Mouse (Mus musculus) regulatory T cell (primary cell): Measurements from ENCODE around the gene Rara.
"Not testable (repeated sequence)": the region's sequence is repeated elsewhere in the genome, so short reads cannot be mapped to it uniquely, and the experiment has no call there.

Experiments
- in situ Hi-C: fragments of 300-600 bp; cut with MboI, MseI; formaldehyde crosslinking; loops from one replicate; pipeline ENCODE4 v1.15.1; 2025; ENCODE audit warnings: high pct_unique_total_duplicates

Rara gene

DNA sequence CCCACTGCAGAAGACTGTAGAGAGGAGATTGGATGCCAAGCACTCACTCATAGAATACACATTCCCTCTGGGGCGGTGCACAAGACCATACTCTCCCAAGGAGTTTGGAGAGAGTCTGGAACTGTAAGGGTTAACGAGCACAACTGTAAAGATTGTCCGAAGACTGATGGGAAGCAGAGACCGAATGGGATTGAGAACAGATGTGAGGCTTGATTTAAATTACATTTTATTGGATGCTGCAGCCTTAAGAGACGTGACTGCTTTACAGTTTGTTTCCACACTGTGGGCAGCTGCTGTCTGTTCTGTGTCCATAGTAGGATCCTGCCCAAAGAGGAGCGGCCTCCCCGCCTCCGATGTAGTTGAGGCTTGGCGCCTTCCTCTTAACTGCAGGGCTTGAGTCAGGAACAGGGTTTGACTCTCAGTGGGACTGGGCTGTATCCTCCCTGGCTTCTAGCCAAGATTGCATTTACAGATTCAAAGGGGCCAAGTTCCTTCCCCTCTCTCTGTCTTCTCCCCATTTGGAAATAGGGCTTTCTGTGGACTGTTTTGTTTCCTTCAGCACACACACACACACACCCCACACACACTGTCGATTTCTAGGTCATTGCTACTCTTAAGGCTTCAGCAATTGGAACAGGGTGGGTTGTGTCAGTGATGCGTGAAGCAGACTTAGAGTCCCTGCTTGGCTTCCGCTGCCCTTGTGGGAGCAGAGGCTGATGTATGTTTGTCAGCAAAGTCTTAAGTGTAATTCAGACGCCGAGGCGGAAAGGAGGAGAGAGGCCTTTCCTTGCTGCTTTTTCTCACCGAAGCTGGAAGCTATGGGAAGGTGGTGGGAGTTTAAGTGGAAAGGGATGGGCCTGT is 4.5 kb upstream of the Rara start:
- in situ Hi-C loops: not testable (repeated sequence)

DNA sequence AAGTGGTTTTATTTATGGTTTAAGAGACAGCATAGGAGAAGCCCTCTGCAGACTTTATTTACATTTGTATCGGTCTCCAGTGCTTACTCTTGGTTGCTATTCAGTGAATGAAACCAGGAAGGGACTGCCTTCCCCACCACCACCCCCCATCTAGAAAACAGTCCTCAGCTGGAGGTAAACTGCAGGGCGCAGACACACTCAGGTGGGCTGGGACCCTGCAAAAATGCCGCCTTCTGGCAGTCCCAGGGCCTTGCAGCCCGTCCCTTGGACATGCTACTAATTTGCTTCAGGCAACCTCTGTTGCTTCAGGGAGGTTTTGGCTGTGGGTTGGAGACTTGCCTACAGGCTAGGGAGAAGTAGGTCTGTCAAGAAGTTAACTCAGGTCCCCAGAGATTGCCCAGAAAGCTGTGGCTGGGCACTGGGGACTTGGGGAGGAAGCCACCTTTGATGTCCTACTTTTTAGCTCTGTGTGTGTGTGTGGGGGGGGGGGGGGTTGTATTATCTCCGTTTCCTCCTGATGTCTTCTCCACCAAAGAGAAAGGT is 2.9 kb upstream of the Rara start:
- in situ Hi-C loops: no loop called here

DNA sequence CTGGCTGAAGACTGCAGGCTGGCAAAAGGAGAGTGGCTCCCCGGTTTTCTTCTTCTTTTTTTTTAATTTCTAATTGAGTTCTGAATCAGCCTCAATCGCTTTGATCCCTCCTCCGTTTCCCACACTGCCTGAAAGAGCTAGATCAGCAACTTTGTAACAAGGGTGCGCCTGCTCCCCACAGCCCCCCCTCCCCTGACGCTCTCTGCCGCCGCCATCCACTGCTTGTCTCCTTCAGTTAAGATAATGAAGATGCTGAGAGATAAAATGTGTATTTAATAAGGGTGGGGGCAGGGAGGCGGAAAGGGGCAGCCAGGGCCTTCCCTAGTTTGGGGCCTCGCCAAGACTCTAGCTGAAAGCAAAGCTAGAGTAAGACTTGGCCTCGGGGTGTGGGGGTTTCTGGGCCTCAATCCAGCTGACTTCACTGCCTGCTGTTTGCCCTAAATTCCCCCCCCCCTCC is 2.3 kb upstream of the Rara start:
- in situ Hi-C loops: no loop called here

DNA sequence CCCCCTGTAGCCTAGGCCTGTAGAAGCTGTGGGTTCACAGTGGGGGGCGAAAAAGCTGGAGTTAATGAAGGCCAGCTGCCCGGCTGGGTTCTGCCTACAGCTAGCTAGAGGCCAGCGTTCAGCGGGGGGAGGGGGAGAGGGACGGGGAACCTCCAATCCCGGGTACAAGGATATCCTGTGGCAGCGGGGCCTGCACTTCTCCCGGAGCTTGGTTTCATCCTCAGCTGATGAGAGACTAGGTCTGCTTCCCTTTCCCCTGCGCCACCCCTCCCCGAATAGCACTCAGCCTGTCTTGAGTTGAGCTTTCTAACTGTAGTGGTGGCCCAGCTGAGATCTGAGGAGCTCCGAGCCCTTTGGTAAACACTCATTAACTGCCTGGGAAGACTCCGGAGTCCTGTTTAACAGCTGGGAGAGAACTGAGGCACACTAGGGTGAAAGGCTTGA is 1.7 kb upstream of the Rara start:
- in situ Hi-C loops: no loop called here

DNA sequence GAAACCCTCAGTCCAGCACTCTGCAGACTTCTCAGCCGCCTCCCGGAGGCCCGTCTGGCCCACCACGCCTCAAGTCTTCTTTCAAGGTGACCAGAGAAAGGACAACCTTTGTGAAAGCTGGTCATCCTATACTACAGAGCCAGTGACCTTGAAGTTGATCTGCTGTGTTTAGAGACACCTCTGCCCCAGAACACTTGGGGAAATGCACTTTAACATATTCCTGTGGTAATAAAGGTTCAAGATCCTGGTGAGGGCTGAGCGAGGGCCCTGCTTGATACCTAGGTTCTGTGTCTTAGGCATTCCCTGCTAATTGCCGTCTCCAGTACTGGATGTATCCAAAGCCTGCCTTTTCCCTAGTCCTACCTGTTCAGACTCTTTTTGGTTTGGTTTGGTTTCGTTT is 1.1 kb upstream of the Rara start:
- in situ Hi-C loops: no loop called here

DNA sequence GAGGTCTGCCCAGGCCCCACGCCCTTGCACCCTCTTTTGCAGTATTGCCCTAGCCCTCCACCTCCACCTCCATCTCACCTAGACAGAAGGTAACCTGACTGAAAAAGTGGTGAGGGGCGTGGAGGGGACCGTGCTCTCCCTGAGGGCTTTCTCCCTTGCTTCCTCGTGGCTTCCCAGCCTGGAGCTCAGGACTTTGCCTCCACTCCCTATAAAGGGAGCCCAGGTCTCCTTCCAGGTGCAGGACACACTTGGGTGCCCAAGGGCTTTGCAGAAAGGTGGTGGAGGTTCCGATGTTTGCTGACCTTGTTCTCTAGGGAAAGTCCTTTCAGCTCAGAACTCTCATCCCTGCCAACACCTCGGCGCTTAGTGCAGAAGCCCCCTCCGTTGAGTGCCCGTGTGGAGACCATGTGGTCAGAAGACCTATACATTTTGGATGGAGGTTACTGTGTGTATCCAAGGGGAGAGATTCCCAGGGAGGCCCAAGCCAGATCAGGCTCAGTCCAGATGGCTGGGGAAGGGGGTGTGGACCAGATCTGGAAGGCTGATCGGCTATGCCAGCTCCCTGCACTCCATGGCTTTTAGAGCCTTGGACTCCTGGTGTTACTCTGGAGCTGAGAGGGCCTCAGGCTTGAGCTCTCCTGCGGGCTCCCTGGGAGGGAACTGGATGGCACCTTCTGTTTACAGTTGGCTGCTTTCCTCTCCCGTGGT is 722 bp downstream of the Rara start:
- in situ Hi-C loops: no loop called here

DNA sequence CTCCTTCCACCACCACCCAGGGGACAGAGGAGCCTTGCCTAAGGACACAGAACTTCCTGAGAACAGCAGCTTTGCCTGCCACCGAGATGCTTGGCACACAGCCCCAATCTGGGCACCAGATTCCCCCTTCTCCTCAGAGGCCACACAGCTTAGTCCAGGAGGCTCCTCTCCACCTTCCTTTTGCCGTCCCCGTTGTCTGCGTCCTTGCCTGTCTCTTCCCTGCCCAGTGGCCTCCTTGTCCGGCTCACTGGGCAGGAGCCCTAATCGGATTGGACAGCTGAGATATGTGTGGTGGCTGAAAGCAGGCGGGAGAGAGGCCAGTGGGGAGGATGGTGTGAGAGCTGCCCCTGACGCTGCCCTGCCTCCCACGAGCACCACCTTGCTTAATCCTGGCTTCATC is 1.9 kb downstream of the Rara start:
- in situ Hi-C loops: no loop called here

DNA sequence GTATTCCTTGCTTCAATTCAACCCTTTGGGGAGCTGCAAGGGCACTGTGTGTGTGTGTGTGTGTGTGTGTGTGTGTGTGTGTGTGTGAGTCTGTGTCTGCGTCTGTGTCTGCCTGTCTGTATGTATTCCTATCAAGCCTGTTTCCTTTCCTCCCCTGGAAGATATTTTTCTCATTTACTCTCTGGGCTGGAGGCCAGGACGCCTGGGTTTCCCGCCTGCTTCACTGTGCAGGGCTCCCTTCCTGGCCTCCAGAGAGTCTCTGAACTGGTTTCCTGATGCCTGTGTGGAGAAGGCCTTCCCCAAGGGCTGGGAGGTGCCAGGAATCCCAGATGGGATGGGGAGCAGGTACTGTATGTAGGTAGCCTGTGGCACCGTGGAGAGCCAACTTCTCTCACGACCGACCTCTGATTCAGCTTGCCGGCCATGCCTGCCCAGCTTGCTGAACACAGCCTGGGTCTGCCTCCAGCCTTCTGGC is 2.5 kb downstream of the Rara start:
- in situ Hi-C loops: loop anchor here (10.0 kb wide), 1 partner anchor 195 kb away; no protein-coding TSS in a partner anchor

DNA sequence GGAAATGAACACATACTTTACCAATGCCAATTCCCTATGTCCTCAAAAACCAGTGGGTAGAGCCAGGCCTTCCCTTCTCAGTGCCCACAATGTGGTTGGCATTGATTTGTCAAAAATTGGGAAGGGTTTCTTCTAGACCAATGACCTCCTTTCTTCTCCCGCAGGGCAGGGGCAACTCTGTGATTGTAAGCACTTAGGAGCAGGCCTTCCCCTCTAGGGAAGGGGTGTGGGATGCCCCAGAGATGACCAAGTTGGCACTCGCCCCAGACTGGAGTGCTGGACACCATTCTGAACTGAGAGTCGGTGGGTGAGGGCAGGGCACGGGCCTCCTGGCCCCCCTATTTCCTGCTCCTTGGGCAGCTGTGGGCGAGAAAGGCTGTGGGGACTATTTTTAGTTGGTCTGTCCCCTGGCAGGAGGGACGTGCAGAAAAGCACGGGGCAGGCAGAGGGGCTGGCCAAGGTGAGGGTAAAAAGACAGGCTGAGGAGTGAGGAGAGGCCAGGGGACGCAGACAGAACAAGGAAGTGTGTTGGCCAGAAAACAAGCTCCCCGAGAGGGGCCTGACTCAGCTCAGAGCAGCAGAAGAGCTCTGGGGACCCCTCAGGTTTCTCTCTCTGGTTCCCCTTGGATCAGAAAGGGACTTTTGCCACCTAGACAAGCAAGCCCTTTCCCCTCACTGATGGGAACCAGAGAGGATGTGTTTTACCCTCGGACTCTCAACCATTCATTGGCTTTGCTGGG is 3.3 kb downstream of the Rara start:
- in situ Hi-C loops: loop anchor here (10.0 kb wide), 1 partner anchor 194 kb away; no protein-coding TSS in a partner anchor

DNA sequence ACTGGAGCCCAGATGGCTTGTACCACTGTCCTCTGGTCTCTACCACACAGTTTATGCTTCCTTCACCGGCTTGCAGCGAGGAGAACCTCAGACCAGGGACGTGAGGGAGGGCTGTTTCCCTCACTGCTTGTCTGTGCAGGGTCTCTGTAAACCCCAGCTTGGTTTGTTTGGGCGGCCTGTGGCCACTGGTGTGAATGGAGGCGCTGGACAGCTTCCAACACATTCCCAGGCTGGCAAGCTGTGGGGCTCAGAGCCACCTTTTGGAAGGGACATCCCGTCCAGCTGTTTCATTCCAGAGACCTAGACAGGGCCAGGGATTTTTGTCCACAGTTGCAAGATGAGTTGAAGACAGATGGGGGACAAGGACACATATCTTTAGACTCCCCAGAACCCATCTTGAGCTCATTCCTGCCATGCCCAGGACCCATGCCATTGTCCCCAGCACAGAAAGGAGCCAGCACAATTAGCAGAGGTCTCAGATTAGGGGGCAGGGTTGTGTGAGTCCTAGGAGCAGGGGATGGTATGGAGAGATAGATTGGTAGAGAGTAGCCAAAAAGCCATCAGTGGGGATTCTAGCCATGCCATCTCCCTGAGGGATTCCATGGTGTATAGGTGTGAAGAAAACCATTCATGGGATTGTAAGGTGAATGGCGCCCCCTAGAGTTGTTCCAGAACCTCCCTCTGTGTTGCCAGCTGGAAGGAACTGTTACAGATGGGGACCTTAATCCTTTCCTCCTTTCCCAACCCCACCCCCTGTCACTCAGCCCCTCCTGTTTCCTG is 4.1 kb downstream of the Rara start:
- in situ Hi-C loops: loop anchor here (10.0 kb wide), 1 partner anchor 193 kb away; no protein-coding TSS in a partner anchor

DNA sequence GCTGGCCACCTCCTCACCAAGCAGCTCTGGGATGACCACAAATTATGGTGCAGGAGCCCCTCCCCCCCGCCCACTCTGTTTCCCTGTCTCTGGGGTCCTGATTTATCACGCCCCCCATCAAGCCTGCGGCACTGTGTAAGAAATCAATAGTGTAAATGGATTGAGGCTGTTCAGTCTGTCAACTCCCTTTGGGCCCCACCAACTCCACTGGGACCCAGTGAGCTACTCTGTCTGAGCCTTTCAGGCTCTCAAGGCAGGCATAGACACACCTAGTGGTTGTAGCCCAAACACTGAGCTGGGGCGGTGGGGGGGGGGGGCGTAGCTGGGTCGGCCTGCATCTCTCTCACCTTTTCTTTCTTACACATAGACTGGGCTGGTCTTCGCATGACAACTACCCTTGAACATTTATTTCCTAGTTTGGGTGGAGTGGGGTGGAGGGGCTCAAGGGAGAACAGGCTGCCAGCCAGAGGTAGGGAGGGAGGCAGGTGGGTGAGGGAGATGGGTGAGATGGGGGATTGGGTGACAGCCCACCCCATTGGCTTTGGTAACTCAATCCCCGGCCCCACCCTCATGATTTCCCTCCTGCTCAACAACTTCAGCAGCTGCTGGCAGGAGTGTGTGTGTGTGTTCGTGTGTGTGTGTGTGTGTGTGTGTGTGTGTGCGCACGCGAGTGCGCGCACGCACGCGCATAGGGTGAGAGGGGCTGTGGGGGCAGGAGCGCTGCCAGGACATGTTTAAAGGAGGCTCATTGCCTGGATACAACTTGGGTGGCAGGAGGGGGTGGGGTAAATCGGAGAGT is 4.9 kb downstream of the Rara start:
- in situ Hi-C loops: loop anchor here (10.0 kb wide), 1 partner anchor 192 kb away; no protein-coding TSS in a partner anchor

DNA sequence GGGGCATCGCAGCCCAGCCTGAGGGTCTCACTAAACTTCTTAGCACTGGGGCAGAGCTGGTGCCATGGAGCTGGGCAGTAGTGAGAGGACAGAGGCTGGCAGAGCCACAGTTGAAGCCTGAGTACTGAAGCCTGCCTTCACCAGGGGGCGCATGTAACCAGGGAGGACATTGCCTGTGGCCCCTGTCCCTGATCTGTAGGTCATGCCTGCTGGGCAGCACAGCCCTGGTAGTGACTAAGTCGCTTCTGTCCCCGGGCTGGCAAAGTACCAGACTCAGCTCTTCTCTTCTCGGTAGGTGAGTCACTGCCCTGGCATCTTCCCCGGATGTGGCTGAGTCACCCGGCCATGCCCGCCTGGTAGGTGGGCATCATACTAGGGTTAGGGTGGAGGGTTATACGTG is 5.5 kb downstream of the Rara start:
- in situ Hi-C loops: loop anchor here (10.0 kb wide), 1 partner anchor 192 kb away; no protein-coding TSS in a partner anchor

DNA sequence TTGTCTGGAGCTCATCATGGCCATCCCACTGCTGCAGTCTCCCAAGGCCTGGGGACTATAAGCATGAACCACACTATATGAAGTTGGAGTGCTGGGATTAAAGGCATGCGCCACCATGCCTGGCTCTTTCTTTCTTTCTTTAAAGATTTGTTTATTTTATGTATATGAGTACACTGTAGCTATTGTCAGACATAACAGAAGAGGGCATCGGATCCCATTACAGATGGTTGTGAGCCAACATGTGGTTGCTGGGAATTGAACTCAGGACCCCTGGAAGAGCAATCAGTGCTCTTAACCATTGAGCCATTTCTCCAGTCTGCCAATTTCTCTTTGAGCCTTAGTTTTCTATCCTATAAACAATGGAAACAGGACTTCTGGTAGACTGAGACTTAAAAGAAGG is 6.2 kb downstream of the Rara start:
- in situ Hi-C loops: loop anchor here (10.0 kb wide), 1 partner anchor 191 kb away; no protein-coding TSS in a partner anchor

DNA sequence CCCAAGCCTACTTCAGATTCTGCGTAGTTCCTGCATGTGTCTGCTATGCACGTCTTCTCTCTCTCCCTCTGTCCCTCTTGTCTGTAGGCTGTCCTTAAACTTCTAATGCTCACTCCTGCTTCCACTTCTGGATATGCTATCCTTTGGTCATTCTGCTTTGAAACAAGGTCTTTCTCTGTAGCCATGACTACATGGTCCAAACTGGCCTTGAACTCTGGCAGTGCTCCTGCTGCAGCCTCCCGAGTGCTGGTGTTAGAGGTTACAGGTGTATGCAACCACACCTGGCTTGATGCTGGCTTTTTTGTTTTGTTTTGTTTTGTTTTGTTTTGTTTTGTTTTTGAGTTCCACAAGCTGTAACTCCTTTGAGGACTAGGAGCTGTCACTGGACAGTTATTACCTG is 6.7 kb downstream of the Rara start:
- in situ Hi-C loops: loop anchor here (10.0 kb wide), 1 partner anchor 190 kb away; no protein-coding TSS in a partner anchor

DNA sequence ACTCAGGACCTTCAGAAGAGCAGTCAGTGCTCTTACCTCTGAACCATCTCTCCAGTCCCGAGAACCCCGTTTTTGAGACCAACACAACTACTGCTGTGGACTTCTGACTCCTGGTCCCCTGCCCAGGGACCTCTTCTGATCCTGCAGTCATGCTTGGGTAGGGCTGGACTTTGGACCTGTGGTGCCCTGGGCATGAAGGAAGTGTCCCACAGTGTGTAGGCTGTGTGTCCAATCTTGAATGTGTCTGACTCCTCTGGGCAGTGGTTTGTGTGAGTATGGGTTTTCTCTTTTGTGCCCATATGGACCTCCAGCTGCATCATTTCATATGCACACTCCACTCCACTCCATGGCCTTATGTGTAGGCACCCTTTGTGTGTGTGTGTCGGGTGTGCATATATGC is 7.5 kb downstream of the Rara start:
- in situ Hi-C loops: loop anchor here (5.0 to 10.0 kb wide), 2 partner anchors 37 to 190 kb away; no protein-coding TSS in a partner anchor

DNA sequence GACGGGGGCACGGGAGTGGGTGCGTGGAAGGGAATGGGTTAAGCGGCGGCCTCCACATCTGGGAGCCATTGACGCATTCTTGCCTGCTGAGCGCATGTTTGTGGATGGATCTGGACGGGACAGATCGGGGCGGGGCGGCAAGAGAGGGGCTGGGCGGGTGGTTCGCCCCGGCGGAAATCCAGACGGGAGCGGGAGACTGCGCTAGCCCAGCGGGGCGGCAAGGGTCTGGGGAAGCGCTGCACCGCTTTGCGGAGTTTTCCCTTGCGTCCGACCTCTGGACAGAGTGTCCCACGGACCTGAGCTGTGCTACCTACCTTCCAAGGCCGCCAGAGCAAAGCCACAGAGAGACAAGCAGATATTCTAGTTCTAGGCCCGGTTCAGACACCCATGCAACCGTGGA is 8.6 kb downstream of the Rara start:
- in situ Hi-C loops: loop anchor here (5.0 to 10.0 kb wide), 2 partner anchors 36 to 189 kb away; no protein-coding TSS in a partner anchor

DNA sequence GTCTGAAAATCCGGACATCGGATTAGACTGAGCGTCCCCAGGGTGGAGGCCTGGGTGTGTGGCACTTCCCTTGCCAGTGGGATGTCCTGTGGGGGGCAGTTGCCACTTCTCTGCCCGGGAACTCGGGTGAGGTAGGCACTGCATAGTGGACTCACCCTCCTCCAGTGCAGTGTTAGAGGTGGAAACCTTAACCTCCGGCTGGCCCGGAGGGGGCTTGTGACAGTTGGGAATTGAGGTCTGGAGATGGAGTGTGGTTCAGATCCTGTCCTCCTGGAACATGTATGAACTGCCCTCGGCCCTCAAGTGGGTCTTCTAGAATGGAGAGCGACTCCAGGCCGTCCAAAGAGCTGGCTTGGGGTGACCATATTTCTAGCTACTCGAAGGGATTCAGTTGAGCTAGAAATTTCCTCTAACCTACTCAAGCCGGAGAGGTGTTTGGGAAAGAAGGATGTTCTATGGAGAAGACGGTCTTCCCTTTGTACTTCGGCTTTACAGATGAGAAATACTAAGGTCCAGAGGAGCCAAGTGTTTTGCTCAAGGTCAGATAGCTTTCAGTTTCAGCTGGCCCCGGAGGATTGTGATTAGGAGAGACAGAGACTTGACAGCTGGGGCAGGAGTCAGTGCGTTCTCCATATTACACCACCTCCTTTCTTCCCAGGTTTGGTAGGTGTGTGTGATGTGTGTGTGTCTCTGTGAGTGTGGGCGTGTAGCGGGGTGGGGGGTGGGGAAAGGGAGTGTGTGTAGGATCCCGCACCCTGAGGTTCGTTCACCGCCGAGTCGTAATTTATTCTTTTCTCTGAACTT is 9.2 kb downstream of the Rara start:
- in situ Hi-C loops: loop anchor here (5.0 to 10.0 kb wide), 2 partner anchors 35 to 188 kb away; no protein-coding TSS in a partner anchor

DNA sequence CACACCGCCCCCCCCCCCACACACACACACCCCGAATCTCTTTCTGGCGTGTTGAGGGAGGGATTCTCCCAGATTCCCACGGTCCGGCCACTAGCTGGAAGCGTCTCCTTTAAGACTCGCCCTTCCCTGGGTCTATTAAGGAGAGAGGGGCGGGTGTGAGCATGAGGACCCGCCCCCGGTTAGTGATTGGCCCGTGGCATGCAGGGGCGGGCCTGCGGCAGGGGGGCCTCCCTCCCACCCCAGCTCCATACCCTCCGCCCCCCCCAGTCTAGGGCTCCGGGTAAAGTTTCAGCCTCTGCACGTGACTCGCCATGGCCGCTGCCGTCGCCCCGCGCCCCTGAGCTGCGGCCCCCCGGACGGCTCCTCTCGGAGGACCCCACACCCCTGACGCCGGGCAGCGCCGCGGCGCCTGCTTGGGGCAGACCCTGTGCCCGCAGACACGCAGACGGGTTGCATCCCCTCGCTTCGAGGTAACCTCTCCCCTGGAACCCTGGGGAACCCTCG is 9.8 kb downstream of the Rara start:
- in situ Hi-C loops: loop anchor here (5.0 to 10.0 kb wide), 2 partner anchors 35 to 187 kb away; no protein-coding TSS in a partner anchor
